Mouse (Mus musculus): ENCODE results near the gene Tspan11. TPM values are rescaled to one million over a fixed set of nuclear protein-coding genes. Genes with fewer than 3 reads are reported as not detected.

Tspan11 gene
- polyA plus RNA-seq, 1 experiment from 2014 or later: 21.9 TPM

DNA sequence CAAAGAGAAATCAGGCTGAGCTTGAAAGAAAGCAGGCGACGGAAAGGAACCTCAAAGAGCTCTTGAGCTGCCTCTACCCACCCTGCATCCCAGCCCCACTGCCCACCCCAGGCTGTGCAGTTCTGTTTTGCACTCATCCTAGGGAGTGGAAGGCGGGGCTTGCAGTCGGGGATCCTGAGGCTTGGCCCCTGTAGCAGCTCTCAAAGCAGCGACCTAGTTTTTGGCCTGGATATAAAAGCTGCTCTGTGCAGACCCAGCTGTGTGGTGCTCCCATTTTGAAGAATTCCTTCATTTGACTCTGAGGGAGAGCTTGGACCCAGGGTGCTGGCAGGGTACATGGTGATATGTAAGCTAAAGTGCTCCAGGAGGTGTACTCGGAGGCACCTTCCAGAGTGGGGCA lies 37.4 kb downstream of the Tspan11 start:
- H3K27me3 ChIP-seq (replicated peaks; ENCODE audit: control insufficient read depth, insufficient read depth, low read length): no peaks in the 10 kb centered on the region
- no peak overlapping the region for H3K27ac ChIP-seq (replicated peaks; ENCODE audit: low read depth, low read length)
- ATAC-seq (ENCODE audit: low read depth): no peak
- no peak overlapping the region for H3K4me2 ChIP-seq (ENCODE audit: low read depth, low read length)
- H3K9ac ChIP-seq (ENCODE audit: low read depth, low read length): no peak overlapping the region
- no peak overlapping the region for H3K4me3 ChIP-seq (ENCODE audit: low read depth, low read length)
- H3K9me3 ChIP-seq (ENCODE audit: control insufficient read depth, low read length): no peaks in the 10 kb centered on the region
- H3K36me3 ChIP-seq (ENCODE audit: control insufficient read depth, insufficient read depth, low read length): 0 out of 2 replicates have a peak, but pooled peaks cover 10% of the 10 kb centered on the region
- H3K4me1 ChIP-seq (ENCODE audit: control insufficient read depth, insufficient read depth, low read length): no peaks in the 10 kb centered on the region
- WGBS: 69% methylated on average over 6 of the region's 6 CpGs
- DNase-seq (ENCODE audit: low spot score): no peak

- H3K36me3 ChIP-seq (ENCODE audit: control insufficient read depth, insufficient read depth, low read length): 0 out of 2 replicates have a peak, but pooled peaks cover 10% of the 10 kb centered on the region
- WGBS: 60% methylated on average over 9 of the region's 9 CpGs
- no peak overlapping the region for H3K4me3 ChIP-seq (ENCODE audit: low read depth, low read length)
- DNase-seq (ENCODE audit: low spot score) (no peak), ATAC-seq (ENCODE audit: low read depth) (peak; percentile 28; the same call in 1 of the 2 replicates)
- no peaks in the 10 kb centered on the region for H3K9me3 ChIP-seq (ENCODE audit: control insufficient read depth, low read length)
- H3K4me1 ChIP-seq (ENCODE audit: control insufficient read depth, insufficient read depth, low read length): no peaks in the 10 kb centered on the region
- no peak overlapping the region for H3K27ac ChIP-seq (replicated peaks; ENCODE audit: low read depth, low read length)
- no peak overlapping the region for H3K4me2 ChIP-seq (ENCODE audit: low read depth, low read length)
- H3K9ac ChIP-seq (ENCODE audit: low read depth, low read length): no peak overlapping the region
- no peaks in the 10 kb centered on the region for H3K27me3 ChIP-seq (replicated peaks; ENCODE audit: control insufficient read depth, insufficient read depth, low read length)
Observed at GRCm38 (mm10) chr6:127925915-127926314, 38.5 kb downstream of the Tspan11 start.

DNA sequence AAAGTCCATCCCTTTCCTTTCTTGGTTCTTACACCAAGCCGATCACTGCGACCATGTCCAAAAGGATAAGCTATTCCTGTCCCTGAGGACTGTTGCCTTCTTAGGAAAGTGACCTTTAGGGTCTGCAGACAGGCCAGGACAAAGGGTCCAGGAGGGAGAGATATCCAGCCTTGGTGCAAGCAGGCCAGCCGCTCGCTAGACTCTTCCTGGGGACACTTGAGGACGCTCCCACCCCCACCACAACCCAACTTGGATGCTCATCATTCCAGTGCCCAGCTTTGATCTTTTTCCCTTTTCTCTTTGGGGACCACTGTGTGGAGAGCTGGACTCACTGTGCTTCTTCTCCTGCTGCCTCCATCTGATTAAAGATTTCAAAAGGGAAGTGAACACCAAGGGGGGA lies 41.3 kb downstream of the Tspan11 start:
- H3K4me3 ChIP-seq (ENCODE audit: low read depth, low read length): no peak overlapping the region
- no peak overlapping the region for H3K27ac ChIP-seq (replicated peaks; ENCODE audit: low read depth, low read length)
- no peaks in the 10 kb centered on the region for H3K9me3 ChIP-seq (ENCODE audit: control insufficient read depth, low read length)
- peaks cover 12% of the 10 kb centered on the region for H3K4me1 ChIP-seq (ENCODE audit: control insufficient read depth, insufficient read depth, low read length)
- ATAC-seq (ENCODE audit: low read depth) (no peak), DNase-seq (ENCODE audit: low spot score) (no peak)
- no peak overlapping the region for H3K4me2 ChIP-seq (ENCODE audit: low read depth, low read length)
- H3K9ac ChIP-seq (ENCODE audit: low read depth, low read length): no peak overlapping the region
- H3K27me3 ChIP-seq (replicated peaks; ENCODE audit: control insufficient read depth, insufficient read depth, low read length): no peaks in the 10 kb centered on the region
- 79% methylated on average over 5 of the region's 5 CpGs for WGBS
- H3K36me3 ChIP-seq (ENCODE audit: control insufficient read depth, insufficient read depth, low read length): 0 out of 2 replicates have a peak, but pooled peaks cover 18% of the 10 kb centered on the region

- DNase-seq (ENCODE audit: low spot score) (peak; percentile 73), ATAC-seq (ENCODE audit: low read depth) (peak; percentile 51)
- no peak overlapping the region for H3K27ac ChIP-seq (replicated peaks; ENCODE audit: low read depth, low read length)
- H3K36me3 ChIP-seq (ENCODE audit: control insufficient read depth, insufficient read depth, low read length): 0 out of 2 replicates have a peak, but pooled peaks cover 8% of the 10 kb centered on the region
- WGBS: 33% methylated on average over 5 of the region's 5 CpGs
- no peak overlapping the region for H3K4me2 ChIP-seq (ENCODE audit: low read depth, low read length)
- no peak overlapping the region for H3K4me3 ChIP-seq (ENCODE audit: low read depth, low read length)
- no peak overlapping the region for H3K9ac ChIP-seq (ENCODE audit: low read depth, low read length)
- peaks cover 14% of the 10 kb centered on the region for H3K4me1 ChIP-seq (ENCODE audit: control insufficient read depth, insufficient read depth, low read length)
- H3K27me3 ChIP-seq (replicated peaks; ENCODE audit: control insufficient read depth, insufficient read depth, low read length): no peaks in the 10 kb centered on the region
- no peaks in the 10 kb centered on the region for H3K9me3 ChIP-seq (ENCODE audit: control insufficient read depth, low read length)
Observed at GRCm38 (mm10) chr6:127932697-127933096, 45.3 kb downstream of the Tspan11 start.

GRCm38 (mm10) chr6:127933841-127934240 lies 46.5 kb downstream of the Tspan11 start:
- Histone ChIP-seq H3K36me3 (ENCODE audit: control insufficient read depth, insufficient read depth, low read length) (0 out of 2 replicates have a peak, but pooled peaks cover 8% of the 10 kb centered on the region), H3K9ac (ENCODE audit: low read depth, low read length) (no peak overlapping the region), H3K9me3 (ENCODE audit: control insufficient read depth, low read length) (no peaks in the 10 kb centered on the region), H3K4me1 (ENCODE audit: control insufficient read depth, insufficient read depth, low read length) (peaks cover 14% of the 10 kb centered on the region), H3K27ac (replicated peaks; ENCODE audit: low read depth, low read length) (no peak overlapping the region), H3K27me3 (replicated peaks; ENCODE audit: control insufficient read depth, insufficient read depth, low read length) (no peaks in the 10 kb centered on the region), H3K4me3 (ENCODE audit: low read depth, low read length) (no peak overlapping the region), H3K4me2 (ENCODE audit: low read depth, low read length) (no peak overlapping the region)
- DNase-seq (ENCODE audit: low spot score) (no peak), ATAC-seq (ENCODE audit: low read depth) (no peak)
- 82% methylated on average over 5 of the region's 5 CpGs for WGBS

- Histone ChIP-seq H3K27ac (replicated peaks; ENCODE audit: low read depth, low read length) (no peak overlapping the region), H3K27me3 (replicated peaks; ENCODE audit: control insufficient read depth, insufficient read depth, low read length) (no peaks in the 10 kb centered on the region), H3K4me3 (ENCODE audit: low read depth, low read length) (no peak overlapping the region), H3K4me1 (ENCODE audit: control insufficient read depth, insufficient read depth, low read length) (peaks cover 14% of the 10 kb centered on the region), H3K36me3 (ENCODE audit: control insufficient read depth, insufficient read depth, low read length) (0 out of 2 replicates have a peak, but pooled peaks cover 8% of the 10 kb centered on the region), H3K9ac (ENCODE audit: low read depth, low read length) (no peak overlapping the region), H3K4me2 (ENCODE audit: low read depth, low read length) (no peak overlapping the region), H3K9me3 (ENCODE audit: control insufficient read depth, low read length) (no peaks in the 10 kb centered on the region)
- DNase-seq (ENCODE audit: low spot score) (no peak), ATAC-seq (ENCODE audit: low read depth) (no peak)
- WGBS: 81% methylated on average over 3 of the region's 3 CpGs
Observed at GRCm38 (mm10) chr6:127935105-127935504, 47.7 kb downstream of the Tspan11 start.

- no peaks in the 10 kb centered on the region for H3K9me3 ChIP-seq (ENCODE audit: control insufficient read depth, low read length)
- DNase-seq (ENCODE audit: low spot score): no peak
- no peak overlapping the region for H3K9ac ChIP-seq (ENCODE audit: low read depth, low read length)
- H3K4me1 ChIP-seq (ENCODE audit: control insufficient read depth, insufficient read depth, low read length): no peaks in the 10 kb centered on the region
- H3K4me2 ChIP-seq (ENCODE audit: low read depth, low read length): no peak overlapping the region
- no peaks in the 10 kb centered on the region for H3K27me3 ChIP-seq (replicated peaks; ENCODE audit: control insufficient read depth, insufficient read depth, low read length)
- H3K4me3 ChIP-seq (ENCODE audit: low read depth, low read length): no peak overlapping the region
- no peak for ATAC-seq (ENCODE audit: low read depth)
- H3K27ac ChIP-seq (replicated peaks; ENCODE audit: low read depth, low read length): no peak overlapping the region
- 92% methylated on average over 8 of the region's 8 CpGs for WGBS
- peaks cover 4% of the 10 kb centered on the region; the same call in 1 of the 2 replicates for H3K36me3 ChIP-seq (ENCODE audit: control insufficient read depth, insufficient read depth, low read length)
Observed at GRCm38 (mm10) chr6:127942421-127942820, 55.0 kb downstream of the Tspan11 start.

DNA sequence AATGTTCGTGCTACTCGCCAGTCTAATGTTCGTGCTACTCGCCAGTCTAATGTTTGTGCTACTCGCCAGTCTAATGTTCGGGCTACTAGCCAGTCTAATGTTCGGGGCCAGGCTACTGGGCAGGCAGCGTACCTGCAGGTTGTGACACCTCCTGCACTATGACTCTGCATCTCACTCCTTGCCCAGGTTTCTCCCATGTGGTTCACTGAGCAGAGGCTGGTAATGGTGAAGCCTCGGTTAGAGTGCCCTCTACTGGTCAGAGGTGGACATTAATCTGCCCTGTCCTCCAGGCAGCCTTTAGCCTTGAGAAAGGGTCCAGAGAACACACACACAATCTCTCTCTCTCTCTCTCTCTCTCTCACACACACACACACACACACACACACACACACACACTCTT lies 58.3 kb downstream of the Tspan11 start:
- H3K9me3 ChIP-seq (ENCODE audit: control insufficient read depth, low read length): no peaks in the 10 kb centered on the region
- 58% methylated on average over 9 of the region's 9 CpGs for WGBS
- ATAC-seq (ENCODE audit: low read depth): peak; percentile 88
- H3K36me3 ChIP-seq (ENCODE audit: control insufficient read depth, insufficient read depth, low read length): peaks cover 8% of the 10 kb centered on the region
- H3K27ac ChIP-seq (replicated peaks; ENCODE audit: low read depth, low read length): no peak overlapping the region
- no peaks in the 10 kb centered on the region for H3K27me3 ChIP-seq (replicated peaks; ENCODE audit: control insufficient read depth, insufficient read depth, low read length)
- H3K4me2 ChIP-seq (ENCODE audit: low read depth, low read length): no peak overlapping the region
- H3K9ac ChIP-seq (ENCODE audit: low read depth, low read length): no peak overlapping the region
- H3K4me3 ChIP-seq (ENCODE audit: low read depth, low read length): no peak overlapping the region
- peak; percentile 72 for DNase-seq (ENCODE audit: low spot score)
- no peaks in the 10 kb centered on the region for H3K4me1 ChIP-seq (ENCODE audit: control insufficient read depth, insufficient read depth, low read length)

DNA sequence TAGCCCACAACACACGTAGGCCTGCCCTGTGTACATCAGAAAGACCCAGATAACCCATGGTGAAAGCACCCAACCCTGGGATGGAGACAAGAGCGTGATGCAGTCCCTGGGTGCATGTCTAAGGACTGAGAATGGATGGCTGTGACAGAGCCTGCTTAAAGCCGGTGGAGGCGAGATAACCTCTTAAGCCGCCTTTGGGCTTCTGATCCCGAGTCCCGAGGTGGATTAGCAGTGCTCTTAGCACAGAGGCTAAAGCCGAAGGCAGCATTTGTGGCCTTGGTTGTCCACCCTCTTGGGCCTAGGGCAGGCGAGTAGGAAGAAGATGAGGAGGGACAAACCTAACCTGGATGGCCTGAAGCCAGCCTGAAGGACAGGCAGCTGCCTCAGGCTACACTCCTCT lies 61.3 kb downstream of the Tspan11 start:
- no peak overlapping the region for H3K9ac ChIP-seq (ENCODE audit: low read depth, low read length)
- H3K36me3 ChIP-seq (ENCODE audit: control insufficient read depth, insufficient read depth, low read length): peaks cover 4% of the 10 kb centered on the region
- H3K9me3 ChIP-seq (ENCODE audit: control insufficient read depth, low read length): no peaks in the 10 kb centered on the region
- WGBS: 90% methylated on average over 9 of the region's 9 CpGs
- ATAC-seq (ENCODE audit: low read depth) (no peak), DNase-seq (ENCODE audit: low spot score) (no peak)
- H3K27me3 ChIP-seq (replicated peaks; ENCODE audit: control insufficient read depth, insufficient read depth, low read length): no peaks in the 10 kb centered on the region
- H3K4me1 ChIP-seq (ENCODE audit: control insufficient read depth, insufficient read depth, low read length): no peaks in the 10 kb centered on the region
- H3K27ac ChIP-seq (replicated peaks; ENCODE audit: low read depth, low read length): no peak overlapping the region
- no peak overlapping the region for H3K4me3 ChIP-seq (ENCODE audit: low read depth, low read length)
- no peak overlapping the region for H3K4me2 ChIP-seq (ENCODE audit: low read depth, low read length)
